Mouse (Mus musculus): ENCODE data around the gene Gria1. TPM values are rescaled to one million over a fixed set of nuclear protein-coding genes. Genes with fewer than 3 reads are reported as not detected.

Gene Gria1
- total and polyA plus RNA-seq, 2 experiments, result 0.83 TPM; not detected in 1

DNA sequence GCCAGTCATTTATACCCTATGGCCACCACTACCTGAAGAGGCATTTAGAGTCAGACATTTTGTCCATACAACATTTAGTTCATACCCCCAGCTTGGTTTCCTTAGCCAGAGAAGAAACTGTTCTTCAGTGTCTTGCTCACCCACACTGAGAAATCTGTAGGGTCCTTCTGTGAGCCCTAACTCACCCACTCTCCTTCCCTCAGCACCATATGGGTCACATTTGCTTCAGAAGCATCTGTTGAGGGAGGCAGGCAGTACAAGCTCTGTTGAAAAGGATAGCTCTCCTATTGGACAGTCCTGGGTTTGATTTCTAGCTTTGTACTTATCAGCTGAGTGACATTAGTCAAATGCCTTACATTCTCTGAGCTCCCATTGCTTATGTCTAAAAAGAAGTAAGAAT is 196.1 kb downstream of the Gria1 start:
- Histone ChIP-seq H3K27ac (replicated peaks; ENCODE audit: insufficient read depth, low read depth, low read length) (no peak overlapping the region), H3K36me3 (ENCODE audit: control insufficient read depth, insufficient read depth, low read length) (no peaks in the 10 kb centered on the region), H3K9ac (ENCODE audit: low read depth, low read length) (no peak overlapping the region), H3K4me3 (ENCODE audit: insufficient read depth, low read depth, low read length) (no peak overlapping the region), H3K4me1 (ENCODE audit: control insufficient read depth, insufficient read depth, low read length) (no peaks in the 10 kb centered on the region; the same call in 1 of the 2 replicates), H3K79me2 (ENCODE audit: control insufficient read depth, insufficient read depth, low read length) (no peaks in the 10 kb centered on the region), H3K27me3 (ENCODE audit: control insufficient read depth, insufficient read depth, low read length) (no peaks in the 10 kb centered on the region)
- DNase-seq (ENCODE audit: extremely low read depth, low read depth, low spot score), result no peak
- no peak for TF ChIP-seq CTCF (IDR thresholded peaks at IDR 0.05; ENCODE audit: low read depth, low read length)
- TF ChIP-seq POLR2A (IDR thresholded peaks at IDR 0.05; ENCODE audit: extremely low read depth, insufficient read depth, low read length), result no peak

- TF ChIP-seq CTCF (IDR thresholded peaks at IDR 0.05; ENCODE audit: low read depth, low read length) (no peak), POLR2A (IDR thresholded peaks at IDR 0.05; ENCODE audit: extremely low read depth, insufficient read depth, low read length) (no peak)
- H3K79me2 ChIP-seq (ENCODE audit: control insufficient read depth, insufficient read depth, low read length), result no peaks in the 10 kb centered on the region
- no peak for DNase-seq (ENCODE audit: extremely low read depth, low read depth, low spot score)
- H3K27ac ChIP-seq (replicated peaks; ENCODE audit: insufficient read depth, low read depth, low read length), result no peak overlapping the region
- no peaks in the 10 kb centered on the region for H3K36me3 ChIP-seq (ENCODE audit: control insufficient read depth, insufficient read depth, low read length)
- H3K27me3 ChIP-seq (ENCODE audit: control insufficient read depth, insufficient read depth, low read length), result no peaks in the 10 kb centered on the region
- H3K4me1 ChIP-seq (ENCODE audit: control insufficient read depth, insufficient read depth, low read length), result no peaks in the 10 kb centered on the region
- no peak overlapping the region for H3K9ac ChIP-seq (ENCODE audit: low read depth, low read length)
- 95% methylated on average over 7 of the region's 7 CpGs for WGBS
- no peak overlapping the region for H3K4me3 ChIP-seq (ENCODE audit: insufficient read depth, low read depth, low read length)
Measured at GRCm38 (mm10) chr11:57214079-57214478, 202.9 kb downstream of the Gria1 start.

DNA sequence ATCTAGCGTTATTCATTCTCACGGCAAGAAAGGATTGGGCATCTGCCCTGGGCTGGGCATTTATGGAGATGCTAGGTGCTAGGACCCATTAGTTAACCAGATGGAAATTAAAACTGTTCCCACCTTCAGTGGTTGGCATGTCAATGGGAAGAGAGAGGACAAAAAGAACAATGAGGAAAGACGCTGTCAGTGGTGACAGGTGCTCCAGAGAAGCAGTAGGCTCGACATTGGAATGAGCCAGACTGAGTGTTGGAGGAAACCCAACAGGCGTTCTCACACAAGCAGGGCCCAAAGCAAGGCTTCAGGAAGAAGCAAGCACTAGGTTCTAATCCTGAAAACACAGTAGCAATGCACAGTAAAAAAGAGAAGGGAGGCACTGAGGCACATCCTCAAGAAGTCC is 203.4 kb downstream of the Gria1 start:
- Histone ChIP-seq H3K36me3 (ENCODE audit: control insufficient read depth, insufficient read depth, low read length) (no peaks in the 10 kb centered on the region), H3K4me3 (ENCODE audit: insufficient read depth, low read depth, low read length) (no peak overlapping the region), H3K27ac (replicated peaks; ENCODE audit: insufficient read depth, low read depth, low read length) (no peak overlapping the region), H3K79me2 (ENCODE audit: control insufficient read depth, insufficient read depth, low read length) (no peaks in the 10 kb centered on the region), H3K27me3 (ENCODE audit: control insufficient read depth, insufficient read depth, low read length) (no peaks in the 10 kb centered on the region), H3K9ac (ENCODE audit: low read depth, low read length) (no peak overlapping the region), H3K4me1 (ENCODE audit: control insufficient read depth, insufficient read depth, low read length) (no peaks in the 10 kb centered on the region)
- no peak for TF ChIP-seq CTCF (IDR thresholded peaks at IDR 0.05; ENCODE audit: low read depth, low read length)
- no peak for TF ChIP-seq POLR2A (IDR thresholded peaks at IDR 0.05; ENCODE audit: extremely low read depth, insufficient read depth, low read length)
- 79% methylated on average over 5 of the region's 5 CpGs for WGBS
- DNase-seq (ENCODE audit: extremely low read depth, low read depth, low spot score), result no peak

- Histone ChIP-seq H3K4me3 (ENCODE audit: insufficient read depth, low read depth, low read length) (no peak overlapping the region), H3K36me3 (ENCODE audit: control insufficient read depth, insufficient read depth, low read length) (no peaks in the 10 kb centered on the region), H3K9ac (ENCODE audit: low read depth, low read length) (no peak overlapping the region), H3K79me2 (ENCODE audit: control insufficient read depth, insufficient read depth, low read length) (no peaks in the 10 kb centered on the region), H3K4me1 (ENCODE audit: control insufficient read depth, insufficient read depth, low read length) (no peaks in the 10 kb centered on the region), H3K27me3 (ENCODE audit: control insufficient read depth, insufficient read depth, low read length) (no peaks in the 10 kb centered on the region), H3K27ac (replicated peaks; ENCODE audit: insufficient read depth, low read depth, low read length) (no peak overlapping the region)
- no peak for DNase-seq (ENCODE audit: extremely low read depth, low read depth, low spot score)
- TF ChIP-seq POLR2A (IDR thresholded peaks at IDR 0.05; ENCODE audit: extremely low read depth, insufficient read depth, low read length) (no peak), CTCF (IDR thresholded peaks at IDR 0.05; ENCODE audit: low read depth, low read length) (no peak)
- 77% methylated on average over 8 of the region's 8 CpGs for WGBS
Measured at GRCm38 (mm10) chr11:57222797-57223569, 211.8 kb downstream of the Gria1 start.

DNA sequence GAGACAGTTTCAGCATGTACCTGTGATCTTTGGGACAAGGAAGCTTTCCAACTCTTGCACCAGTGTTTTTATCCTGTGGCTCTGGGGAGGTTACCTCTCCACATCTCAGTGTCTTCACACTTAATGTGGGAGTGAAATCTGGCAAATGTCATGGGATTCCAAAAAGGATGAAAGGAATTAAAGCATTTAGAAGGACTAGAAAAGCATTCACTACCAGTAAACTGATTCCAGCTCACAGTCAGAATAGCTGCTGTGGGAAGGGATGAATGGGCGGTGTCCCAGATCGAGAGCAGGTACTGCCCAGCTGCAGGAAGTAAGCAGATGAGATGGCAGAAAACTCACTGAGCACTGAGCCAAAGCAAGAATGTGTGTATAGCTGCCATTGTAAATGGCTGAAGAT is 224.3 kb downstream of the Gria1 start:
- no peak for TF ChIP-seq CTCF (IDR thresholded peaks at IDR 0.05; ENCODE audit: low read depth, low read length)
- no peak for TF ChIP-seq POLR2A (IDR thresholded peaks at IDR 0.05; ENCODE audit: extremely low read depth, insufficient read depth, low read length)
- no peak for DNase-seq (ENCODE audit: extremely low read depth, low read depth, low spot score)
- whole genome bisulfite sequencing, result 86% methylated on average over 2 of the region's 2 CpGs

DNA sequence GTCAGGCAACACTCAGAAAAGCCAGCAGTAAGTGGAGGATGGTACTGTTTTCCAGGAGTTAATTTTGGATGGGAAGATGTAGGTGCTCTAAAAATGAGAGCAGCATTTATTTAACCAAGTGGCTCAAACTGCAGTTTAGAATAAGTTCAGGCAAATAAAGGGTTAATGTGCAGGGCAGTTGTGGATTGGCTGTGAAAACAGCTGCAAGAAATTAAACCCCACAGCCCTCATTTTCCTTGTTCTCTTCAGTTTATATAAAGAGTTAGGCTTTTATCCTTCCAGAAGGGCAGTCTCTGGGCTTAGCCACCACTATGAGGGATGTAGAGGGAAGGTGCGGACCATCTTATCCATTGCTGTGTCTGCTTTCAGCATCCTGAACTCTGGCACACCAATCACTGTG is 225.2 kb downstream of the Gria1 start:
- H3K9ac ChIP-seq (ENCODE audit: low read depth, low read length), result no peak overlapping the region
- no peak overlapping the region for H3K27ac ChIP-seq (replicated peaks; ENCODE audit: insufficient read depth, low read depth, low read length)
- DNase-seq (ENCODE audit: extremely low read depth, low read depth, low spot score), result no peak
- no peaks in the 10 kb centered on the region for H3K79me2 ChIP-seq (ENCODE audit: control insufficient read depth, insufficient read depth, low read length)
- no peak overlapping the region for H3K4me3 ChIP-seq (ENCODE audit: insufficient read depth, low read depth, low read length)
- H3K36me3 ChIP-seq (ENCODE audit: control insufficient read depth, insufficient read depth, low read length), result no peaks in the 10 kb centered on the region
- TF ChIP-seq POLR2A (IDR thresholded peaks at IDR 0.05; ENCODE audit: extremely low read depth, insufficient read depth, low read length) (no peak), CTCF (IDR thresholded peaks at IDR 0.05; ENCODE audit: low read depth, low read length) (no peak)
- H3K4me1 ChIP-seq (ENCODE audit: control insufficient read depth, insufficient read depth, low read length), result no peaks in the 10 kb centered on the region
- no peaks in the 10 kb centered on the region for H3K27me3 ChIP-seq (ENCODE audit: control insufficient read depth, insufficient read depth, low read length)
- WGBS, result 96% methylated on average over 1 of the region's 1 CpGs

More for the DNA sequence above, 224.3 kb downstream of the Gria1 start:
- Histone ChIP-seq H3K27me3 (ENCODE audit: control insufficient read depth, insufficient read depth, low read length) (no peaks in the 10 kb centered on the region), H3K79me2 (ENCODE audit: control insufficient read depth, insufficient read depth, low read length) (no peaks in the 10 kb centered on the region), H3K4me3 (ENCODE audit: insufficient read depth, low read depth, low read length) (no peak overlapping the region), H3K4me1 (ENCODE audit: control insufficient read depth, insufficient read depth, low read length) (no peaks in the 10 kb centered on the region), H3K27ac (replicated peaks; ENCODE audit: insufficient read depth, low read depth, low read length) (no peak overlapping the region), H3K36me3 (ENCODE audit: control insufficient read depth, insufficient read depth, low read length) (no peaks in the 10 kb centered on the region), H3K9ac (ENCODE audit: low read depth, low read length) (no peak overlapping the region)

Measured in liver, adult 2 months (tissue).